Mouse (Mus musculus) gastrocnemius, postnatal 36 days (tissue): Measurements from ENCODE around the gene Xpot. TPM values are rescaled to one million over a fixed set of nuclear protein-coding genes. Genes with fewer than 3 reads are reported as not detected.

Source experiments
- DNase-seq, 2 experiments: peaks; one replicate each; pipeline ENCODE4 v3.0.0; 2022
- intact Hi-C: fragments of 180-260 bp; cut with DNase I; formaldehyde crosslinking; loops from one replicate; pipeline ENCODE4 v1.15.1; 2025
- microRNA-seq, 2 experiments: library from miRNA; unstranded; fragments of <30 nt; microRNA quantifications; one replicate each; pipeline ENCODE4 v1.2.0; 2021
- total RNA-seq, 2 experiments: library from RNA; stranded (reverse); gene quantifications; 2 replicates each; pipeline ENCODE4 v1.2.3; 2021

Xpot gene
- total RNA-seq, 2 experiments from 2014 or later = 19.1 to 19.3 TPM

DNA sequence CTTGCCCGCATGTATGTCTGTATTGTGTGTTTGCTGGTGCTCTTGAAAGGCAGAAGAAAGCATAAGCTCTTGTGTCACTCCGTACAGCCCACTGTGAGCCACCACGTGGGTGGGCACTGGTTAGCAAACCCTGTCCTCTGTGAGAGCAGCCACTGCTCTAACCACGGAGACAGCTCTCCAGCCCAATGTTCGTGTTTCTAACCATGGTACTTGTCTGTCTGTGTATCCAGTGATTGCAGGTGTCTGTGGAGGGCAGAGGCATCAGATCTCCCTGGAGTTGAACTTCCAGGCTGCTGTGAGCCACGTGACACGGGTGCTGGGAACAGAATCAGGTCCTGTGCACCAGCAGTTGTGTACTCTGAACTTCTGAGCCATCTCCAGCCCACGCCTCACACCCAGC is 43.8 kb downstream of the Xpot start:
- intact Hi-C loops = no loop called here

DNA sequence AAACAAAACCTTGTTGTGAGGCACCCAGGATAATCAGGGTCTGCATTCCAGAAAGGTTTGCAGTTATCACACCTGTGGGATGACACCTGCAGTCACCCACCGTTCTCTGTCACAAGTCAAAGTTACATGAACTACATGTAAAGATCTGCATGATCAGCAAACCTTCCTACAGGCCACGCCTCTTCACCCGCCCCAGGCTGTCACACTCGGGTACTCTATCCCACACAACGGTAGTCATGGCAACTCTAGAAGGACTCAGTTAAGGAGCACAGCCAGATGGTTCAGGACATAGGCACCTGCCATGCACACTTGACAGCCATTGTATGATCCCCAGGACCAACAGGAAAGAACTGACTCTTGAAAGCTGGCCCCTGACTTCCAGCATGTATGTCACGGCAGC is 44.7 kb downstream of the Xpot start:
- no peak for DNase-seq
- intact Hi-C loops = no loop called here

More for the DNA sequence above, 43.8 kb downstream of the Xpot start:
- no peak for DNase-seq

DNA sequence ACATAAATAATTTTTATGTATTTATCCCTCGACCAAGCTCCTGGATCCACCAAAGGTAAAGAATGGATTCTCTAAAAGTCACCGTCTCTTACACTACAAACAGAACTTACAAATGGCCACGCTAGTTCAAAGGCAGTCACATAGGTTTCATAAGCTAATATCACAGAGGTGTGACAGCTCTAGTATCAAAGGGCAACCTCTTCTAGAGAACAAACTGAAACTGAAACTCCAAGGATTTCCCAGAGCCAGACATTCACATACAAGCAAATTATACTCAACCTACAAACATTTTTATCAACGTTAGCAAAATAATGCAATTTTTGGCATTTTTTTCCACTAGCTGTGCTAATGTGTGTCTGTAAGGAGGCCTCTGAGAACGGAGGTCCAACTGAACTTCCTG is 45.8 kb downstream of the Xpot start:
- intact Hi-C loops = no loop called here
- no peak for DNase-seq

DNA sequence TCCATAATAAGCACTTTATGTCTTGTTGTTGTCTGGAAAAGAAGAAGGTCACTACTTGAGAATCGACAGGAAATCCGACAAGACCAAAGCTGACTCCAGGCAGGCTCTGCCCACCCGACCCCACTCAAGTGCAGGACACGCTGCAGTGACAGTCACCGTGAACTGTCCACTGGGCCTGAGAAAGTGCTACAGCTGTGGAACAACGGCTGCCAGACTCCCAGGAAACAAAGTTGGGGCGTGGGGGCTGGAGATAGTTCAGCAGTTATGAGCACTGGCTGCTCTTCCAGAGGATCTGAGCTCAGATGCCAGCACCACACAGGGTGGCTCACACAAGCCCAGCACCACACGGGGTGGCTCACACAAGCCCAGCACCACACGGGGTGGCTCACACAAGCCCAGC is 49.8 kb downstream of the Xpot start:
- DNase-seq = no peak
- intact Hi-C loops = no loop called here

DNA sequence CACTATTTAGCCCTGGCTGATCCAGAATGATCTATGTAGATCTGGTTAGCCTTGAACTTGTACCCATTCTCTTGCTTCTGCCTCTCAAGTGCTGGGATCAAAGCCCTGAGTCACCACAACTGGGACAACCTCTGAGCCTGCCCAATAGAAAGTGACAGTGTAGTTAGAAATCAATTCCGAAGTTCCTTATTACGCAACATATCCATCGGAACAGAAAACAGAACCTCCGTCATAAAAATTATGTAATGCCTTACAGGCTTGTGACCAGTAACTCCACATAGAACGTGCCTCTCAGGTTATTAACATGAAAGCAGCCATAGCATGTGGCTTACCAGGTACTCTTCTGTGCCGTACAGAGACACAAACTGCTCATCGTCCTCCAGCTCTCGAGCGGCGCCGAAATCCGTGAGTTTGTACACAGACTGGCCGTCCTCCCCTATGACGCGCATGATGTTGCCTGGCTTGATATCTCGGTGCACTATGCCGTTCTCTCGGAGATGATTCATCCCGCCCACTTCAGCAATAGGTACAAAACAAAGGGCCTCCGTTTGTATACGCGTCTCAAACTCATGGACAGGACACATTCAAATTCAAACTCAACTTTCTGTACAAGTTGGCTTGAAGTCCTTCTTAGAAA is 54.5 kb downstream of the Xpot start:
- no peak for DNase-seq
- intact Hi-C loops = no loop called here

DNA sequence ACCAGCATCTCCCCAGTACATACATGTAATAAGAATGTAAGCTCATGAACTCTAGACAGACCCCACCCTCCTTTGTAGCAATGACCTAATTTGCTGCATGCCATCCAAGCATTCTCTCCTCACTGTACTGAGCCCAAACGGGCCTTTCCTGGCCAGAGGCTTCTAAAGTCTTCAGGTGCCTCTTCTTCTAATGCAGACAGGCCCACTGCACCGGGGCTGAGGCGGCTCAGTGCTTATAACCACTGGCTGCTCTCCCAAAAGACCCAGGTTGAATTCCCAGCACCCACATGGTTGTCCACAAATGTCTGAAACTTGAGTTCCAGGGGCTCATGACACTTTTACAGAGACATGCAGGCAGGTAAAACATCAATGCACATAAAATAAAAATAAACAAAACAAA is 55.1 kb downstream of the Xpot start:
- intact Hi-C loops = no loop called here
- DNase-seq = no peak

DNA sequence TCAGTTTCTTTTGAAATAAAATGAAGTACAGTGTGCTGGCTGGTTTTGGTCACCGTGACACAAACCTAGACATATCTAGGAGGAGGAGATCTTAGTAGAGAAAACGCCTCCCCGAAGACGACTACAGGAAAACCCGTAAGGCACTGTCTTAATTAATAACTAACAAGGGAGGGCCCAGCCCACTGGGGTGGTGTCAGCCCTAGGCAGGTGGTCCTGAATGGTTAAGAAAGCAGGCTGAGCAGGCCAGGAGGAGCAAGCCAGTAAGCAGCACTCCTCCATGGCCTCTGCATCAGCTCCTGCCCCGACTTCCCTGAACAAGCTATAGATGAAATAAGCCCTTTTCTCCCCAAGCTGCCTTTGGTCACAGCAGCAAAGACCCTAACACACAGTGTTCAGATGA is 56.3 kb downstream of the Xpot start:
- no peak for DNase-seq
- intact Hi-C loops = no loop called here

DNA sequence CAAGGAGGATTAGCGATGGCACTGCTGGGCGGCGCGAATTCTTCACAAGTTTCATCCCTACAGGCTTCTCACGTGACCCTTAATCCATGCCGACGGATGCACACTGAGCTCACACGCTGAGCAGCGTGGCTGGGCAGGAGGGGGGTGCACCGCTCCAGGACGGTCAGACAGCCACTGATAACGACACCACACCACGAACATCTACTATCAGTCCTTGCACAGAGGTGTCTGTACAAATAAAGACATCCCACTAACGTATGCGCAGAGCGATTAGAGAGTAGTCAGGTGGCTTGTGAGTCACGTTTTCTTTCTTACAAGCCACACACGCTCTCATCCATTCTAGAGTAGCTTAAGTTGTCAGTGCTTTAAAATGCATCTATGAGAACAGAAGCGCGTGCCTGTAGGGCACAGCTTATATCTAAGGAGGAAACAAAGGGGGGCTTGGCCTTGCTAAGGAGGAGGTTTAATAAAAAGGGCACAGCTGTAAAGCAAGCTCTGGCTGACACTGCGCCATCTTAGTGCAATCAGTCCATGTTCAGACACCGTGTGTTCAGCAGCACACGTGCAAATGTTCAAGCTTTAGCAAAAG is 57.0 kb downstream of the Xpot start:
- DNase-seq = no peak
- intact Hi-C loops = no loop called here

DNA sequence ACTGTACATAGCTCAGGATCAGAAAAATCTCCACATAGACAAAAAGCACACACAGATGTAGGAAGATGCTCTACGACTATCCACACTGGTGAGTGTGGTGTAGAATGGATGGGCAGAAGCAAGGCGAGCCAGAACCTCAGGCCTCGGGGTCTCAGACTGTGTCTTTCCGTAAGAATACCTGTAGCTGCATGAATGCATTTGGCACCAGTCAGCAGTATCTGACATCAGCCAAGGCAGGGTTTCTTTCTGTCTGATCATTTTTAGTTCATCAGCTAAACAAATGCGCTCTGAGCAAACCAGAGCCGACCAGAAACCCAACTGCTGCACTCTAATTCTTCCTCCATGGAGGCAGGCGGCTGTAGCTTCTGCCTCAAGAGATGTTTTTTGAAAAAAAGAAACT is 57.6 kb downstream of the Xpot start:
- intact Hi-C loops = no loop called here
- DNase-seq = no peak

DNA sequence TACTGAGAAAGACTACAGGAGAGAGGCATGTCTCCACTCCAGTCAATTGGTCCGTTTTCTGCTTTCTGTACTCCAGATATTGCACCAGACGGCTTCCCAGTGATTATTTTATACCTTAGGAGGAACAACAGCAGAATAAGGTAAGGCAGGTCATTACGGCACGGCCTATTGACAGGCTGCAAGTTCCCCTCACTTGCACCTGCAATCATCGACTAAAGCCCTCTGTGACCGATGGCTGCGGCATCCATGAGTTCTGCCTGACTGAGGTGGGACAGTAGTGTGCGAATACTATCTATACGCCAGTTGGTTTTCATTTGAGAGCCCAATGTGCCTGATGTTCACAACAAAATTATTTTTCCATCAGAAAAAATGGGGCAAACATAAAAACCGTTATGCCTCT is 58.1 kb downstream of the Xpot start:
- intact Hi-C loops = no loop called here
- DNase-seq = no peak

DNA sequence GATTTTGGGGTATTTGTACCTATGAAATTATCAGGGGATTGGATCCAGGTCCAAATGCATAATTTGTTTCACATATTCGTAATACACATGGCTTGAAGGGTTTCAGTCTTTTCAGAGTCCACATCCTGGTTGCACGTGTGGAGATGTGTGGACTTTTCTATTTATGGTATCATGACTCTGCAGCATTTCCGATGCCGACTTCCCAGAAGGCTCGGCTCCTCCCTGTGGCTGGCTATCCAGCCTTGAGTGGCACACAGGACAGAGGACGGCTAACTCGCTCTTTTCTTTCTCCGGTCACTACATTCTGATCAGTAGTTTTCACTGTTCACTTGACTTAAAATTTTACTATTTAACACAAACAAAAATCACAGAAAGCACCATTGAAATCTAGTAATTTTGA is 61.7 kb downstream of the Xpot start:
- DNase-seq = no peak
- intact Hi-C loops = no loop called here

DNA sequence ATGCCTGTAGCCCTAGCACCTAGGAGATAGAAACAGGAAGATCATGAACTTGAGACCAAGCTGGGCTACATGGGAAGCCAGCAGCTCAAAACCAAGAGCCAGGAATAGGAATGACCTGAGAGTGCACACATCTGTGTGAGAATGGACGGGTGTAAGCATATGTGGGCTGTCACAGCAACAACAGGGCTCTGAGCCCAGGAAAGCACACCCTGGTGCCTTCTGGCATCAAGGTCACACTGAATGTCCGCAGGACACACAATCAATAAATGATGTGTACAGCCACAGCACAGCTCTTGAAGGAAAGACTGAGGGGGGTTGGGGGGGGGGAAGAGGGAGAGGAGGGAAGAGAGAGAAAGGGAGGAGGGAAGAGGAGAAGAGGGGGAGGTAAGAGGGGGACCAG is 67.9 kb downstream of the Xpot start:
- no peak for DNase-seq
- intact Hi-C loops = loop anchor here (5.0 kb wide), 1 partner anchor 44 kb away; no protein-coding TSS in a partner anchor

DNA sequence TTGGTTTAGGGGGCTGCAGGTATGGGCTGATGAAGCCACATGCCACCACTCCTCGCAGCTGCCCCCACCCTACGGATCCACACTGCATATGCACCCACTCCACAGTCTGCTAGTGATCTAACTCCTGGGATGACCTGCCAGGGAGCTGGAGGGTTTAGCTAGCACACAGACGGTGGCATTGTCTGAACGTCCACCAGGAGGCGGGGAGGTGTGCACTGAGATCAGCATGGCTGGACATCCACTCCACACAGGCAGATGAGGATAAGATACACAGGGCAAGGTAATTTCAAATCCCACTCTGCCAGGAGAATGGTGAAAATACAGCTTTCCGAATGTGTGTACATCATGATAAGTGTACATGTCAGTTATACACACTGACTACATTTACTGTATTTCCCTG is 69.9 kb downstream of the Xpot start:
- intact Hi-C loops = loop anchor here (5.0 kb wide), 1 partner anchor 46 kb away; no protein-coding TSS in a partner anchor
- DNase-seq = no peak

DNA sequence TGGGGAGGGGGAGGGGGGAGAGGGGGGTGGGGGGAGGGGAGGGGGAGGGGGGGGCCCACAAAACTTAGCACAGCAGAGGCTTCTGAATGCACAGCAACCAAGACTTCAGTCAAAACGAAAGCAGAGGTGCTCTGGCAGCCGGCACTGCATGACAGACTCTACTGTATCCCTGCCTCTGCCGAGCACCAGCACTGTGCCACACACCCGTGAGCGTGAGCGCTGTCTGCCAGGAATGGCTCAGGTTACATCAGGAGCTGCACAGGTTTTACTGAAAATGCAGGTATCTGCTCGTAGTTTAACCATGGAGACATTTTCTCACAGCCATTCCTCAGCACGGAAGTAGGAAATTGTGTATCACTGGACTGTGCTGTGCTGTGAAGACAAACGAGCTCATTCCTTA is 75.8 kb downstream of the Xpot start:
- DNase-seq = no peak

DNA sequence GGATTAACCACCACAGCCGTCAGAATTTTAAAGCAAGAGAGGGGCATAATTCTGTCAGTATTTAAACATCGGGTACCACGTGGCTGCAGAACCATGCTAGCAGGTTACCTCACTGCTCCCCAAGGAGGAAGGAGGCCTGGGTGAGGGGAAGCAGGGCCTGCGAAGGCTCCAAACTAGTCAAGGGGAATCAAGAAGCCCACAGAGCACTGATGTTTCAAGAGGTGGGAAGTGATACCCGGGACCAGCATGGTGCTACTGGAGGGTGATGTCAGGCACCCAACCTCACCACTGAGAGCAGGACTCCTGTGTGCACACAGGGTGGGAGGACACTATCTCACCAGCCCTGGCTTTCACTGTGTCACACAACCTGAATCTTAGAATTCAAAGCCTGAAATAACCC is 76.5 kb downstream of the Xpot start:
- no peak for DNase-seq
- intact Hi-C loops = no loop called here

More for the DNA sequence above, 75.8 kb downstream of the Xpot start:
- intact Hi-C loops = no loop called here

DNA sequence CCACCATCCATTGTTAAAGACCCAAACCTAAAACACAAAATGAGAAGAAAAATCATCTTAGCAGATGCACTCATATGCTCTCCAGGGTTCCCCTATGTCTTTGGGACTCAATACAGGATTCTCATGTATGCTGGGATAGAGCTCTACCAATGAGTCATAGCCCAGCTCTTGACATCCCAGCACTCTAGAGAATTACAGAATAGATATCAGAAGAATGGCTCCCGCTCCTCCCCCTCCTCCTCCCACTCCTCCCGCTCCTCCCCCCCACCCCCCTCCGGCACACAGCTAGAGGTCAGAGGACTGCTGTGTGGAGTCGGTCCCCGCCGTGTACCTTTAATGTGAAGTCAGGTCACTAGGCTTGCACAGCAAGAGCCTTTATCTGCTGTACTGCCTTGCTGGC is 79.0 kb downstream of the Xpot start:
- intact Hi-C loops = no loop called here
- DNase-seq = no peak

DNA sequence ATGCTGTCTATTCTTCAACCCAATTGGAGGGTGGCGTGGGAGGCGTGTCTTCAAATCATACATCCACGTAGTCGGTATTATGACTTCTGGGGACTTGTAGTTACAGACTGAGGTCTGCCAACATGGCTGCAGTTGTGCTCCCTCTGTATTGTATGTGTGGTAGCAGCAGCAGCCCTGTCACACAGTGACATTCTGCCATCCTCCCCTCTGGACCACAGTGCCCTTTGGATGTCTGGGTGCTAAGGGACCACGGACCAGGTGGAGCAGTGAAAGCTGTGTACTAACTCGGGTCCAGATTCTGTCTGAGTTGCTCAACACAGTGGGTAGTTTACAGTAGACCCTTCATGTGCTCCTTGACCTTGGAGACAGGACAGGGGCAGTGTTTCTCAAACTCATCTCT is 82.6 kb downstream of the Xpot start:
- DNase-seq = no peak
- intact Hi-C loops = no loop called here

DNA sequence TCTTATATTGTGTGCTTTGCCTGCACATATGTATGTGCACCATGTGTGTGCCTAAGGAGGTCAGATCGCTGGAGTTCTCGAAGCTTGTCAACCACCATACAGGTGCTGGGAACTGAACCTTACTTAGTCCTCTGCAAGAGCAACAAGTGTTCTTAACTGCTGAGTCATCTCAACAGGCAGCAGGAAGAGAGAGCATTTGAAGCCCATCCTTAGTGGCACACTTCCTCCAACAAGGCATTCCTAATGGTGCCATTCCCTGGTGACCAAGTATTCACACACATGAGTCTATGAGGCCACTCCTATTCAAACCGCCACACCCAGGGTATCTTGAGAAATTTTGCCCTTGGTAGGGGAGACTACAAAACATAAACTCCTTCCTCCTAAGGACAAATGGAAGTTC is 84.0 kb downstream of the Xpot start:
- intact Hi-C loops = no loop called here
- DNase-seq = no peak

Small RNA genes lying within 50 kb of the gene (microRNA-seq; reads per million reads assigned to microRNA genes)
- 0 reads per million in 2 experiments for gene Gm24330

Other genes starting within 250 kb of the Xpot start
- gene Rassf3, start 150.0 kb downstream of the Xpot start, total RNA-seq = 10 to 100 TPM; 38.5 to 41.2 TPM
- 10 to 100 TPM in 1 of 2 experiments, 1 to 10 TPM in 1; 9.8 to 11.9 TPM for gene Tbk1, start 39.5 kb downstream of the Xpot start, total RNA-seq
- not detected for gene D930020B18Rik, start 15.3 kb upstream of the Xpot start, total RNA-seq
- gene BC048403, start 113.6 kb upstream of the Xpot start, total RNA-seq = 1 to 10 TPM in 1 of 2 experiments, under 1 TPM in 1; 0.99 to 1.8 TPM